Mouse (Mus musculus) layer of hippocampus, adult 9-11 months (tissue): Measurements from ENCODE around the gene Gm3696.
"Not testable (repeated sequence)": the region's sequence is repeated elsewhere in the genome, so short reads cannot be mapped to it uniquely, and the experiment has no call there.

Experiments
- DNase-seq: peaks from one replicate; pipeline ENCODE4 v3.0.0; 2022

Gm3696 gene

GRCm38 (mm10) chr14:7100521-7100920 lies at the start of gene Gm3696:
Gene Gm3696 (minus strand): TSS chr14:7100621.
- not testable (repeated sequence) for DNase-seq

GRCm38 (mm10) chr14:7125312-7125711 lies 24.9 kb upstream of the Gm3696 start, which contains the start of gene Gm6676:
Gene Gm6676 (minus strand): TSS chr14:7125412.
- DNase-seq, result not testable (repeated sequence)

DNA sequence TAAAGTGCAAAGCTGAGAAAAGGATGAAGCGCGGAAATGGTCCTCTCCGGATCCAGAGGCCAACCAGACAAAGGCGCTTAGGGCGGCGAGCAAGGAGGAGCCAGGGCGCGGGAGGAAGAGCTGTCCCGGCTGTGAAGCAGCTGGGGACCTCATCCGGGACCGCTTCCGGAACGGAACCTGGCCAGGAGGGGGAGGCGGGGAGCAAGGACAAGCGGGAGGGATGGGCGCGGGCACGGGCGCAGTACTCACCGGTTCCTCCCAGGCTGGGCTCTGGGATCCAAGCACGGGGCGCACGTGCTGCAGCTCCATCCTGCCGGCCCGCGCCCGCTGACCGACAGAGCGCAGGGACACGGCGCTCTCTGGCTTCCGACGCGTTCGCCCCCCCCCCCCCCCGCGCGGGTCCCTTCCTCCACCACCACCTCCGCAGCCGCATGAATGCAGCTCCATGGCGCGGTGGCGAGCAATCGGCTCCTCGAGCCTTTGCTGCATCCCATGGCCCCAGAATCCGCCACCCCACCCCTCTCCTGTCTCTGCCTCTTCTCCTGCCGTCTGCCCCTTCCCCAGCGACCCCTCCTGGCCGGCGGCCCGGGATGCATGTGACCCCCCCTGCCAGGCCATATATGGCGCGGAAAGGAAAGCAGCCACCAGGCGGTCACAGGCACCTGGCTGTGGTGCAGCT lies 4.8 kb upstream of the Gm3696 start:
- peak; percentile 1 for DNase-seq

DNA sequence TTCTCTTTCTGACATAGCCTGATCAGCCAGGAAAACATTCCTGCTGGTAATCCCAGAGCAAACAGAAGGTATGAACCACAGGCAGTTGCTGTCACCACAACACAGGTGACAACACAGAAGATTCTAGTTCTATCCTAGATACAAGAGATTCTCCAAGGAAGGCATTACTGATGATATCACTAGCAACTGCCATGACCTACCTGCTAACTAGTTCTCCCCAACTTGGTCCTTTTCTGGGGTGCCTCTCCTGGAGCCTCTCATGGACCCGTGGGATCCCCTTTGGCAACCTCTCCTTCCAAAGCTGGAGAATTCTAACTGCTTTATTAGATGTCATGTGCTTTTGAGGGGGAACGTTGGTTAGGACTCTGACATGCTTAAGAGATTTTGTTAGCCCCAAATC lies 55.6 kb downstream of the Gm3696 start, which contains the start of gene Gm3685:
Gene Gm3685 (minus strand): TSS at position 101 of the 400 bp plus-strand sequence.
- DNase-seq, result not testable (repeated sequence)
